Mouse (Mus musculus): ENCODE results near the gene Scn11a. TPM values are rescaled to one million over a fixed set of nuclear protein-coding genes. Genes with fewer than 3 reads are reported as not detected.
A peak's percentile ranks its signal among the peaks of the same experiment; 100 is the strongest.

The Scn11a gene
- polyA plus RNA-seq, 1 experiment from 2014 or later, result 0.05 TPM

- ATAC-seq (ENCODE audit: low FRiP score, low read depth), result no peak
- no peaks in the 10 kb centered on the region for H3K4me1 ChIP-seq
Observed at GRCm38 (mm10) chr9:119725293-119725862, 99.9 kb downstream of the Scn11a start.

GRCm38 (mm10) chr9:119719222-119719621 is 106.0 kb downstream of the Scn11a start, which contains the start of gene Scn10a:
Gene Scn10a (minus strand): TSS chr9:119719322.
- no peaks in the 10 kb centered on the region for H3K27me3 ChIP-seq
- WGBS, result 83% methylated on average over 11 of the region's 11 CpGs
- no peak within 1 kb of the TSS for H3K9ac ChIP-seq
- no peaks in the 10 kb centered on the region for H3K4me1 ChIP-seq
- no peaks in the 10 kb centered on the region for H3K36me3 ChIP-seq
- H3K27ac ChIP-seq, result no peak within 1 kb of the TSS
- H3K9me3 ChIP-seq, result no peaks in the 10 kb centered on the region
- H3K4me2 ChIP-seq (replicated peaks), result no peak within 1 kb of the TSS
- ATAC-seq (ENCODE audit: low FRiP score, low read depth), result no peak
- no peak within 1 kb of the TSS for H3K4me3 ChIP-seq

More at GRCm38 (mm10) chr9:119725293-119725862, 99.9 kb downstream of the Scn11a start:
- WGBS, result 69% methylated on average over 6 of the region's 6 CpGs
- no peak overlapping the region for H3K27ac ChIP-seq
- H3K27me3 ChIP-seq, result no peaks in the 10 kb centered on the region
- no peak overlapping the region for H3K4me2 ChIP-seq (replicated peaks)
- no peak overlapping the region for H3K9ac ChIP-seq
- no peaks in the 10 kb centered on the region for H3K36me3 ChIP-seq
- H3K9me3 ChIP-seq, result no peaks in the 10 kb centered on the region
- no peak overlapping the region for H3K4me3 ChIP-seq

- no peak overlapping the region for H3K9ac ChIP-seq
- peak; percentile 79; the same call in 1 of the 2 replicates for ATAC-seq (ENCODE audit: low FRiP score, low read depth)
- no peak overlapping the region for H3K27ac ChIP-seq
- WGBS, result 12% methylated on average over 6 of the region's 6 CpGs
- H3K4me2 ChIP-seq (replicated peaks), result no peak overlapping the region
- no peak overlapping the region for H3K4me3 ChIP-seq
- H3K9me3 ChIP-seq, result no peaks in the 10 kb centered on the region
- no peaks in the 10 kb centered on the region for H3K36me3 ChIP-seq
- no peaks in the 10 kb centered on the region for H3K27me3 ChIP-seq
- no peaks in the 10 kb centered on the region for H3K4me1 ChIP-seq
Observed at GRCm38 (mm10) chr9:119706700-119707099, 118.6 kb downstream of the Scn11a start.

Other genes with a start within 250 kb of the Scn11a start
- gene Scn5a, start 246.4 kb downstream of the Scn11a start, polyA plus RNA-seq (2015; fragmentation: Nextera tagmentation; extraction: Ambion mirVana), result 0.05 and 0.09 TPM in 2 replicates
- 0.04 TPM in 1 of 2 replicates, not detected in the other for gene Scn10a, start 106.1 kb downstream of the Scn11a start, polyA plus RNA-seq (2015; fragmentation: Nextera tagmentation; extraction: Ambion mirVana)
- gene Wdr48, start 69.4 kb upstream of the Scn11a start, polyA plus RNA-seq (2015; fragmentation: Nextera tagmentation; extraction: Ambion mirVana), result 51.5 and 60.3 TPM in 2 replicates
- gene Gorasp1, start 112.1 kb upstream of the Scn11a start, polyA plus RNA-seq (2015; fragmentation: Nextera tagmentation; extraction: Ambion mirVana), result 29.5 and 31.5 TPM in 2 replicates
- 0.18 and 0.20 TPM in 2 replicates for gene Ttc21a, start 112.2 kb upstream of the Scn11a start, polyA plus RNA-seq (2015; fragmentation: Nextera tagmentation; extraction: Ambion mirVana)
- gene Csrnp1, start 159.2 kb upstream of the Scn11a start, polyA plus RNA-seq (2015; fragmentation: Nextera tagmentation; extraction: Ambion mirVana), result 4.5 and 6.4 TPM in 2 replicates
- 0.70 and 1.0 TPM in 2 replicates for gene Xirp1, start 198.1 kb upstream of the Scn11a start, polyA plus RNA-seq (2015; fragmentation: Nextera tagmentation; extraction: Ambion mirVana)
- gene Cx3cr1, start 244.4 kb upstream of the Scn11a start, polyA plus RNA-seq (2015; fragmentation: Nextera tagmentation; extraction: Ambion mirVana), result 10.2 and 11.0 TPM in 2 replicates

Data from limb, embryonic 13.5 days (tissue).